Mouse (Mus musculus): Measurements from ENCODE around the gene Bard1.

The Bard1 gene

GRCm38 (mm10) chr1:71052252-71052651 is 50.7 kb downstream of the Bard1 start:
- DNase-seq (ENCODE audit: low spot score), result no peak

DNA sequence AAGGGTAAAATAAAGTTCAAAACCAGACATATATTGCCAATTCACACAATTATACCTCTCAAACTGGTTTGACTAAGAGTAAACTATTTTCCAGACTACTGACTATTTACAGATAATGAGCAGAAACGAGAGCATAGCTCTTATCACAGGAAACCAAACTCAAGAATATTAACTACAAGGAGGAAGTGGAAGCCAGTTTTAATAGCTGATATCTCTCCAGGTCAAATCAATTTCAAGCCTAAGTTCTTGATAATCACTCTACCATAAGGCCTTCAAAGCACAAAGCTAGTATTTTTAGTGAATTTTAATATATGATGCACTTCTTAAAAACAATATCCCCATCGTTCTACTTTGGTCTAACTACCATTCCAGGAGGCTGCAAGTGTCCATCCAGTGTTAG is 57.8 kb downstream of the Bard1 start:
- DNase-seq (ENCODE audit: low spot score), result no peak

DNA sequence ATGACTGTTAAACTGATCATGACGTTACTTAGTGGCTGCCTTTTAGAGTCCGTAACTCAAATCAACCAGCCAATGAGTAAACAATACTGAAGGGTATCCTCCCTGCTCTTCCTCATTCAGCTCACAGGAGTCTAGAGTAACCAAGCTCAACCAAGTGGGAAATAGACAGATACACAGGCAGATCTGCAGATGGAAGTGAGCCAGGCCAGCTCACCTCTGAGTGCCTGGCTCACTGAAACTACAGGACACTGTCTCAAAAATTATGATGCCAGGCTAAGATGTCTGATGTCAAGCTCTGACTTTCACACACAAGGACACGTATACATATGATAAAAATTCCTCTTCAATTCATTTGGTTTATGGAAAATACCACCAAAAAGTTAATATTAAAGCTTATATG is 59.0 kb downstream of the Bard1 start:
- DNase-seq (ENCODE audit: low spot score), result no peak

DNA sequence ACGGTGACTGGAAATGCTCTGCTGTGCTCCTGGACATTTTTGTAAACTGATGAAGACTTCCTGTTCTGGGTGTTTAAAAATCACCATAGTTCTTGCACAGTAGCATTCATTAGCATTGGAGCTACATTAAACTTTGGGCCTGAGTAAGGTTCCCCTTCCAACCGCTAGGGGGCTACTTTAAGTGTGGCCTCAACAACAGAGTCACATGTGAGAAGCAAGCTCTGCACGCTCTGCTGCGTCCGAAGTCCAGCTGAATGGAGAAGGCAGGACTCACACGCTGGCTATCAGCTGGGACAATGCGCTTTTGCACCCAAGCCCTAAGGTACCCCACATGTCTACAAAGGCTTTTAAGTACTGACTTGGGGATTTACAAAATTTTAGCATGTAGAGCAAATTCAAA is 65.9 kb downstream of the Bard1 start:
- DNase-seq (ENCODE audit: low spot score), result no peak

- DNase-seq (ENCODE audit: low spot score), result no peak
Observed at GRCm38 (mm10) chr1:71035565-71035964, 67.4 kb downstream of the Bard1 start.

DNA sequence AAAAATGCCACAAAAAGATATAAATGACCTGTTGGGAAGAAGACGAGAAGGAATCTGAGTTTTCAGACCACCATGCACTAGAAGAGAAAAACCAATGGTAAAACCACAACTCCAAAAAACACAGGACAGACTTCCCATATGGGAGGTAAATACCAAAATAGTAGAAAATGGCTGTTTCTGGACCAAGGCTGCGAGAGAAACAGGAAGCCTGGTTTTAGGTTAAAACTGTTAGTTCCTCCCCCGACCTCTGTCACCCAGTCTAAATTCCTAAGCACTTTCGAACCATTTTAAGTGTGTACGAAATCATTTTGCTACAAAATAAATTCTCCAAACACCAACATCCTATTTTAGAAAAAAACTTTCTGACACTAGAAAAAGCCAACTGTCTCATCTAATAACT is 80.2 kb downstream of the Bard1 start:
- no peak for DNase-seq (ENCODE audit: low spot score)

- no peak for DNase-seq (ENCODE audit: low spot score)
Observed at GRCm38 (mm10) chr1:71014345-71014744, 88.6 kb downstream of the Bard1 start.

GRCm38 (mm10) chr1:71005998-71006397 is 96.9 kb downstream of the Bard1 start:
- no peak for DNase-seq (ENCODE audit: low spot score)

DNA sequence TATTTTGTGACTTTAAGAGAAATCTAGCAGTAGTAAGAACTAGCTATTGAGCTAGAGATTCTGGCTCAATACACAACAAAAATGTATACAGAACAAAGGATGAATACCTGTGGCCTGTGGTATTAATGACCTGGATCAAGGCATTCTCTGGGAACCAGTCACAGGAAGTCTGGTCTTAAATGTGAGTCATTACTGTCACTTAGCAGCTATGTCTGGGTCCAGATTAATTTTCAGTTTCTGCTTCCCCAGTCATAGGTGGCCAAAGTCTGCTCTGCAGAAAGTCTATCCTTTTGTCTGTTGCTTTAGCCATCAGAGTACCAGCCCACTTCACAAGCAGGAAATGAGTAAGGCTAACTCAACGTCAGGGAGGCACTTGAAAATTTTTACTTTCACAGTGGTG is 98.8 kb downstream of the Bard1 start:
- DNase-seq (ENCODE audit: low spot score), result no peak

GRCm38 (mm10) chr1:71003741-71004140 is 99.2 kb downstream of the Bard1 start:
- no peak for DNase-seq (ENCODE audit: low spot score)

- no peak for DNase-seq (ENCODE audit: low spot score)
Observed at GRCm38 (mm10) chr1:70997377-70997993, 105.5 kb downstream of the Bard1 start.

DNA sequence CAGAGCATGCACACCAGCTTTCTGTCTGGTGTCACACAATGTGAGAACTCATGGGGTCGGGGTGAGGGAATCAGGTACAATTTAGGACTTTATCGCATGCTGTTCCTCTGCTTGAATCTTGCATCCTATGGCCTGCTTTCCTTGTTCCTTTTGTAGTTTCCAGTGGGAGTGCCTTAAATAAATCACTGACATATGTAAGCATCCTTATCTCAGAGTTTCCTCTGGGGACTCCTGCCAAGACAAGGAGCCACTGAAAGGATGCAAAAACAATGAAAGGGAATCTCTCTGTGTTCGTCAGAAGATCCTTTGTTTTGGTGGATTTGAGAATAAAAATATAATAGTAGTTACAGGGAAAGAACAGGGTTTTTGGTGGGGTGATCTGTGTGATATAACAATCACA is 106.2 kb downstream of the Bard1 start:
- no peak for DNase-seq (ENCODE audit: low spot score)

Measured in adipocyte (in vitro differentiated cells).